Mouse (Mus musculus): ENCODE measurements around the gene Mgmt.

- TF ChIP-seq POLR2A (IDR thresholded peaks at IDR 0.05; ENCODE audit: low read depth, low read length) (no peak), CHD2 (IDR thresholded peaks at IDR 0.05; ENCODE audit: low read length) (no peak), ETS1 (conservative IDR thresholded peaks at IDR 0.05; ENCODE audit: low read depth, low read length) (no peak), CTCF (conservative IDR thresholded peaks at IDR 0.05 in 1 of 2, IDR thresholded peaks at IDR 0.05 in 1 of 2; ENCODE audit: low read depth in 2 of 2, low read length in 2 of 2) (no peak), ZNF384 (IDR thresholded peaks at IDR 0.05; ENCODE audit: low read depth, low read length) (no peak), ELF1 (IDR thresholded peaks at IDR 0.05; ENCODE audit: low read depth, low read length) (no peak), USF1 (IDR thresholded peaks at IDR 0.05; ENCODE audit: low read depth, low read length) (no peak), JUN (IDR thresholded peaks at IDR 0.05; ENCODE audit: insufficient read depth, low read depth, low read length) (no peak), NELFE (IDR thresholded peaks at IDR 0.05; ENCODE audit: low read depth, low read length) (no peak), GABPA (IDR thresholded peaks at IDR 0.05; ENCODE audit: insufficient replicate concordance, low read depth, low read length) (no peak), ZC3H11A (IDR thresholded peaks at IDR 0.05; ENCODE audit: low read depth, low read length) (no peak), MYC (IDR thresholded peaks at IDR 0.05; ENCODE audit: low read depth, low read length) (no peak), USF2 (conservative IDR thresholded peaks at IDR 0.05; ENCODE audit: low read depth, low read length) (no peak), EP300 (IDR thresholded peaks at IDR 0.05; ENCODE audit: low read length) (no peak)
Measured at GRCm38 (mm10) chr7:136849811-136850210, 44.6 kb upstream of the Mgmt start.

Measured in CH12.LX (cell line).